Mouse (Mus musculus) heart, adult 2 months (tissue): Measurements from ENCODE around the gene Ctnnb1.

ENCODE experiments used
- CTCF ChIP-seq: fragments of 200-600 bp; IDR thresholded peaks from 2 replicates; pipeline ENCODE4 v1.8.1; 2022; ENCODE audit warnings: antibody characterized with exemption, mild to moderate bottlenecking, moderate library complexity
- EP300 ChIP-seq: fragments of 200-500 bp; IDR thresholded peaks from 2 replicates; pipeline ENCODE4 v1.6.1; 2011; ENCODE audit warnings: low read depth, low read length, control low read depth; ENCODE audit not compliant: insufficient read depth
- POLR2A ChIP-seq: fragments of 200-500 bp; IDR thresholded peaks from 2 replicates; pipeline ENCODE4 v1.6.1; 2011; ENCODE audit warnings: mild to moderate bottlenecking, low read depth, low read length, control low read depth; ENCODE audit not compliant: insufficient read depth

DNA sequence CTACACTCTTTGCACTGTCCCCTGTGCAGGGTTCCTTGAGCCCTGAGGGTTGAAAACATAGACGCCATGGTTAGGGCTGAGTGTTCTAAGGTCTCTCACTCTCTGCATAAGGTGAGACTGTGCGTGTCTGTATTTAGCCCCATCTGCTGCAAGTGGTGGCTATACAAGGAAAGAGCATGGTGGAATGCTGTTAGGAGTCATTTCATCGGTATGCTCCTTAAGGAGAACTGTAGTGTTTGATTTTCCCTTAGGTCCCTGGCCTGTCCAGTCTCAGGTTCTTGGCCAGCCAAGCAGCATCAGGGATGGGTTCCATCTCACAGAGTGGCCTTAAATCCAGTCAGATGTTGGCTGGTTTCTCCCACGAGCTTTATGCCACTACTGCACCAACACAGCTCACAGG, 14.6 kb upstream of the Ctnnb1 start:
- TF ChIP-seq EP300 (no peak), POLR2A (no peak), CTCF (no peak)
